Mouse (Mus musculus) kidney, adult 11 months (tissue): ENCODE data around the gene Smyd4.
"Not testable (repeated sequence)": the region's sequence is repeated elsewhere in the genome, so short reads cannot be mapped to it uniquely, and the experiment has no call there.

Experiments used
- DNase-seq: peaks from one replicate; pipeline ENCODE4 v3.0.0; 2022

Smyd4 gene

GRCm38 (mm10) chr11:75347188-75347585 is 1.0 kb upstream of the Smyd4 start:
- DNase-seq = no peak

GRCm38 (mm10) chr11:75347596-75347995 is 637 bp upstream of the Smyd4 start:
- no peak for DNase-seq

GRCm38 (mm10) chr11:75348890-75349261 is 643 bp downstream of the Smyd4 start:
- no peak for DNase-seq

- DNase-seq = no peak
These were observed 3.0 kb downstream of the Smyd4 start for GRCm38 (mm10) chr11:75351225-75351624.

GRCm38 (mm10) chr11:75355475-75355874 is 7.2 kb downstream of the Smyd4 start:
- peak; percentile 26 for DNase-seq

- DNase-seq = no peak
These were observed 28.9 kb downstream of the Smyd4 start for GRCm38 (mm10) chr11:75377125-75377524.

- DNase-seq = not testable (repeated sequence)
These were observed 30.6 kb downstream of the Smyd4 start for GRCm38 (mm10) chr11:75378786-75379185.

- DNase-seq = not testable (repeated sequence)
These were observed 35.3 kb downstream of the Smyd4 start for GRCm38 (mm10) chr11:75383529-75383928.

- no peak for DNase-seq
These were observed 47.4 kb downstream of the Smyd4 start for GRCm38 (mm10) chr11:75395611-75396010.

GRCm38 (mm10) chr11:75397452-75397851 is 49.2 kb downstream of the Smyd4 start:
- no peak for DNase-seq

GRCm38 (mm10) chr11:75399411-75399841 is 51.2 kb downstream of the Smyd4 start:
- DNase-seq = no peak

- DNase-seq = no peak
These were observed 51.9 kb downstream of the Smyd4 start for GRCm38 (mm10) chr11:75400099-75400498.

- peak; percentile 71 for DNase-seq
These were observed 54.0 kb downstream of the Smyd4 start for GRCm38 (mm10) chr11:75402271-75402690.

- DNase-seq = no peak
These were observed 55.2 kb downstream of the Smyd4 start for GRCm38 (mm10) chr11:75403301-75404052.

GRCm38 (mm10) chr11:75404801-75405200 is 56.6 kb downstream of the Smyd4 start:
- no peak for DNase-seq

- no peak for DNase-seq
These were observed 57.9 kb downstream of the Smyd4 start for GRCm38 (mm10) chr11:75406104-75406503.

- no peak for DNase-seq
These were observed 58.6 kb downstream of the Smyd4 start for GRCm38 (mm10) chr11:75406865-75407264.

GRCm38 (mm10) chr11:75409679-75410575 is 61.7 kb downstream of the Smyd4 start:
- DNase-seq = no peak

GRCm38 (mm10) chr11:75410591-75410990 is 62.4 kb downstream of the Smyd4 start:
- DNase-seq = no peak

- DNase-seq = no peak
These were observed 66.9 kb downstream of the Smyd4 start for GRCm38 (mm10) chr11:75415096-75415495.

GRCm38 (mm10) chr11:75415994-75416393 is 67.8 kb downstream of the Smyd4 start:
- no peak for DNase-seq

- no peak for DNase-seq
These were observed 71.8 kb downstream of the Smyd4 start for GRCm38 (mm10) chr11:75420037-75420436.

GRCm38 (mm10) chr11:75420810-75421374 is 72.7 kb downstream of the Smyd4 start:
- no peak for DNase-seq
